Mouse (Mus musculus): ENCODE data around the gene Frmd4a. TPM values are rescaled to one million over a fixed set of nuclear protein-coding genes. Genes with fewer than 3 reads are reported as not detected.
"Not testable (repeated sequence)": the region's sequence is repeated elsewhere in the genome, so short reads cannot be mapped to it uniquely, and the experiment has no call there.

The Frmd4a gene
- polyA plus RNA-seq, 1 experiment: 7.7 TPM

- H3K27me3 ChIP-seq (replicated peaks): peaks cover 28% of the 10 kb centered on the region
- TF ChIP-seq FLI1 (IDR thresholded peaks at IDR 0.05; ENCODE audit: low read length) (no peak), GATA1 (IDR thresholded peaks at IDR 0.05; ENCODE audit: borderline replicate concordance, low read length) (no peak)
- H3K4me1 ChIP-seq: peaks cover 5% of the 10 kb centered on the region
- H3K36me3 ChIP-seq (replicated peaks; ENCODE audit: low read length): no peaks in the 10 kb centered on the region
- no peak overlapping the region for H3K4me3 ChIP-seq (replicated peaks)
- no peaks in the 10 kb centered on the region for H3K9me3 ChIP-seq
These were observed 299.1 kb downstream of the Frmd4a start for GRCm38 (mm10) chr2:4316589-4316988.

DNA sequence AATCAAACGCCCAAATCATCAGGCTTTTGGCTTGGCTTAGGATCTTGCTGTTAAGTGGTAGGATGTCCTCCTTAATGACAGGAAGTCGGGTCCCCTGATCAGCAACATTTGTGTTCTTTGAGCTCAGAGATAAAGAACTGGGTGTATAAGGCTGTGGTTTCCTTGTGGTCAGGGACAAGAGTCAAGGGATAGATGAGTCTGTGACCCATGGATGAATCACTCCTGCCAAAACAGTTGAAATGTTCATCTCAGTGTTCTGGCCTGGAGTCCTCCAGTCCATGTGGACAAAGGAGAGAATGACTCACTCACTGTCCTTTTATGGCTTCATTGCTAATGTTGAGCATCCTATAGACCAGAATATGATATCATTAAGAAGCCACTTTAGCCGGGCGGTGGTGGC is 300.6 kb downstream of the Frmd4a start:
- Histone ChIP-seq H3K4me3 (replicated peaks) (no peak overlapping the region), H3K36me3 (replicated peaks; ENCODE audit: low read length) (no peaks in the 10 kb centered on the region), H3K9me3 (no peaks in the 10 kb centered on the region), H3K4me1 (peaks cover 5% of the 10 kb centered on the region), H3K27me3 (replicated peaks) (peaks cover 22% of the 10 kb centered on the region)
- no peak for TF ChIP-seq GATA1 (IDR thresholded peaks at IDR 0.05; ENCODE audit: borderline replicate concordance, low read length)
- no peak for TF ChIP-seq FLI1 (IDR thresholded peaks at IDR 0.05; ENCODE audit: low read length)

DNA sequence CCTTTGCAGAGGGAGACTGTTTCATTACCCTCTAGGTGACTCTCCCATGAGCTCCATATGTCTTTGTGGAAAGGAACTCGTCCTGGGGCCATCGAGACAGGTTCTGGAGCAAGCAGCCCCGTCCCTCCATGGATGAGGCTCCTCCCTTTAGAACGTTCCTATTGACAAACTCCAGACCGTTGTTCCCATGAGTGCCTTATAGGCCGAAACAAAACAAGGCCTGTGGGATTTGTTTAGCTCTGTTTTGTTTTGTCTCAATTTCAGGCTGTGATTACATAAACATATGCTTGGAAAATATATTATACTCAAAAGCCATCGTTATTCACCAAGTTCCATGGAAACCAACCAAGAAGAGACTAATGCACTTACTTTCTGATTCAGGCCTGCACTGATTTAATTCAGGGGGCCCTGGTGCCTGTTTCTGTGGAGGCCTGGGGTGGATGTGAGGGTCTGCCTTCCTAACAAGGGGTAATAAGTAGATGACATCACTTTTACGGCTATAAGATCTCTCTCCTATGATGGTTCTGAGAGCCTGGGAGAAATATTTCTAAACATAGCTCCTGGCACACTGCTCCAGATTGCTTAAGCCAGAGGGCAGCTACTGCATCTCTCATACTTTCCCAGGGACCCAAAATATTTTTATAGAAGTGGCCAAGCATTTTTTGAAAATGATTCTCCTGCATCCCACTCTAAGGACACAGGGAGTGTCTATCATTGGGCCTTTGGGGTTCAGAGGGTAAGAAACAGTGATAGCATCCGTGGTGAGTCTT is 308.9 kb downstream of the Frmd4a start:
- no peaks in the 10 kb centered on the region for H3K4me1 ChIP-seq
- no peak overlapping the region for H3K4me3 ChIP-seq (replicated peaks)
- no peaks in the 10 kb centered on the region for H3K36me3 ChIP-seq (replicated peaks; ENCODE audit: low read length)
- peaks cover 4% of the 10 kb centered on the region for H3K27me3 ChIP-seq (replicated peaks)
- no peaks in the 10 kb centered on the region for H3K9me3 ChIP-seq
- TF ChIP-seq GATA1 (IDR thresholded peaks at IDR 0.05; ENCODE audit: borderline replicate concordance, low read length) (no peak), FLI1 (IDR thresholded peaks at IDR 0.05; ENCODE audit: low read length) (no peak)

GRCm38 (mm10) chr2:4327011-4327340 is 309.5 kb downstream of the Frmd4a start:
- Histone ChIP-seq H3K36me3 (replicated peaks; ENCODE audit: low read length) (no peaks in the 10 kb centered on the region), H3K4me3 (replicated peaks) (no peak overlapping the region), H3K4me1 (no peaks in the 10 kb centered on the region), H3K9me3 (no peaks in the 10 kb centered on the region), H3K27me3 (replicated peaks) (peaks cover 4% of the 10 kb centered on the region)
- TF ChIP-seq GATA1 (IDR thresholded peaks at IDR 0.05; ENCODE audit: borderline replicate concordance, low read length) (no peak), FLI1 (IDR thresholded peaks at IDR 0.05; ENCODE audit: low read length) (no peak)

- Histone ChIP-seq H3K36me3 (replicated peaks; ENCODE audit: low read length) (no peaks in the 10 kb centered on the region), H3K4me1 (no peaks in the 10 kb centered on the region), H3K4me3 (replicated peaks) (no peak overlapping the region), H3K27me3 (replicated peaks) (peaks cover 11% of the 10 kb centered on the region), H3K9me3 (no peaks in the 10 kb centered on the region)
- TF ChIP-seq FLI1 (IDR thresholded peaks at IDR 0.05; ENCODE audit: low read length) (no peak), GATA1 (IDR thresholded peaks at IDR 0.05; ENCODE audit: borderline replicate concordance, low read length) (no peak)
These were observed 314.9 kb downstream of the Frmd4a start for GRCm38 (mm10) chr2:4332441-4332840.

DNA sequence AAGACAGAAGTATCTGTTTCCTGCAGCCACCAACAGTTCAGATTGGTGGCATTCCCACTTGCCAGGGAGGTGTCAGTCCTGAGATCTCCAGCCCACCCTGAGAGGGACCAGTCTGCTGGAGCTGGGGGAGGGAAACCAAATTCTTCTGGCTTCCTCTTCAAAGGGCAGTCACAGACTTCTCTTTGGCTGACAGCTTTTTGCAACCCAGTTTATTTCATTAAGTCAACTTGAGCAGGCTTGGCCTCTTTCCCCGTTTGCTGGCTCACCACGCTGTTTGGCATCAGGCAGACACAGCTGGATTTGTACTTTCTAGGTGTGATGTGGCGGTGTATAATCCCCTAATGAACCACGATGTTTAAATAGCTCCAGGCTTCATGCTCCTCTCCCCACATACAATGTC is 316.7 kb downstream of the Frmd4a start:
- H3K27me3 ChIP-seq (replicated peaks): peaks cover 9% of the 10 kb centered on the region

GRCm38 (mm10) chr2:4334936-4335335 is 317.4 kb downstream of the Frmd4a start:
- no peaks in the 10 kb centered on the region for H3K9me3 ChIP-seq
- TF ChIP-seq FLI1 (IDR thresholded peaks at IDR 0.05; ENCODE audit: low read length) (no peak), GATA1 (IDR thresholded peaks at IDR 0.05; ENCODE audit: borderline replicate concordance, low read length) (no peak)
- H3K36me3 ChIP-seq (replicated peaks; ENCODE audit: low read length): no peaks in the 10 kb centered on the region
- H3K4me1 ChIP-seq: no peaks in the 10 kb centered on the region
- H3K27me3 ChIP-seq (replicated peaks): peaks cover 9% of the 10 kb centered on the region
- no peak overlapping the region for H3K4me3 ChIP-seq (replicated peaks)

More for the DNA sequence above, 316.7 kb downstream of the Frmd4a start:
- no peaks in the 10 kb centered on the region for H3K4me1 ChIP-seq
- TF ChIP-seq GATA1 (IDR thresholded peaks at IDR 0.05; ENCODE audit: borderline replicate concordance, low read length) (no peak), FLI1 (IDR thresholded peaks at IDR 0.05; ENCODE audit: low read length) (no peak)
- H3K9me3 ChIP-seq: no peaks in the 10 kb centered on the region
- H3K4me3 ChIP-seq (replicated peaks): no peak overlapping the region
- H3K36me3 ChIP-seq (replicated peaks; ENCODE audit: low read length): no peaks in the 10 kb centered on the region

- H3K4me1 ChIP-seq: no peaks in the 10 kb centered on the region
- H3K4me3 ChIP-seq (replicated peaks): no peak overlapping the region
- TF ChIP-seq FLI1 (IDR thresholded peaks at IDR 0.05; ENCODE audit: low read length) (no peak), GATA1 (IDR thresholded peaks at IDR 0.05; ENCODE audit: borderline replicate concordance, low read length) (no peak)
- H3K9me3 ChIP-seq: no peaks in the 10 kb centered on the region
- H3K36me3 ChIP-seq (replicated peaks; ENCODE audit: low read length): no peaks in the 10 kb centered on the region
- peaks cover 9% of the 10 kb centered on the region for H3K27me3 ChIP-seq (replicated peaks)
These were observed 318.4 kb downstream of the Frmd4a start for GRCm38 (mm10) chr2:4335881-4336280.

GRCm38 (mm10) chr2:4338290-4338689 is 320.8 kb downstream of the Frmd4a start:
- H3K4me1 ChIP-seq; H3K9me3 ChIP-seq; H3K36me3 ChIP-seq (replicated peaks; ENCODE audit: low read length); H3K27me3 ChIP-seq (replicated peaks); H3K4me3 ChIP-seq (replicated peaks): not testable (repeated sequence)

DNA sequence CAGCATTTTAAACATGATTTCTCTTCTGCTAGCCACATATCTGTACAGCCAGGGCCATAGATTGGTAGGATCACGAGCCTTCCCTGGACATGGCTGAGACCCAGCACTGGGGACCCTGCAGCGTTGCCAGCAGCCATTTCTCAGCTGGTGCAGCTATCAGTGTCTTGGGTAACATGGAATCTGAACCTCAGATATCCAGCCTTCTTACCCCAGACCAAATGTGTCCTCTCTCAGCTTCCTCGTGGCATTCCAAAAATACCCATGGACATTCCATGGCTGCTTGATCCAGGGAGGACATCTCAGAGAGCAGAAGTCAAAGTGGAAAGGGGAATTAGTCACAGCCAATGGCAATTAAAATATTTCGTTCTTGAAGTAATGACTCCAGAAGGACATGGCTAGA is 321.6 kb downstream of the Frmd4a start:
- Histone ChIP-seq H3K27me3 (replicated peaks) (peaks cover 3% of the 10 kb centered on the region), H3K4me1 (no peaks in the 10 kb centered on the region), H3K4me3 (replicated peaks) (no peak overlapping the region), H3K36me3 (replicated peaks; ENCODE audit: low read length) (no peaks in the 10 kb centered on the region), H3K9me3 (no peaks in the 10 kb centered on the region)
- TF ChIP-seq FLI1 (IDR thresholded peaks at IDR 0.05; ENCODE audit: low read length) (no peak), GATA1 (IDR thresholded peaks at IDR 0.05; ENCODE audit: borderline replicate concordance, low read length) (no peak)
